Mouse (Mus musculus) cortical plate, adult 2 months (tissue): ENCODE results near the gene Dvl2.

Source experiments
- CTCF ChIP-seq: fragments of 200-500 bp; IDR thresholded peaks from 2 replicates; pipeline ENCODE4 v1.5.1; 2011; ENCODE audit warnings: mild to moderate bottlenecking, control low read depth, low read length; ENCODE audit not compliant: insufficient read depth; ENCODE audit errors: extremely low read depth
- POLR2A ChIP-seq: fragments of 200-500 bp; IDR thresholded peaks from 2 replicates; pipeline ENCODE4 v1.6.1; 2011; ENCODE audit warnings: mild to moderate bottlenecking, low read length, control low read depth; ENCODE audit not compliant: insufficient read depth; ENCODE audit errors: extremely low read depth

- TF ChIP-seq CTCF (no peak), POLR2A (no peak)
These were observed 33.4 kb upstream of the Dvl2 start for GRCm38 (mm10) chr11:69966860-69967517.
